Mouse (Mus musculus) midbrain, embryonic 16.5 days (tissue): ENCODE measurements around the gene Sipa1l3. TPM values are rescaled to one million over a fixed set of nuclear protein-coding genes. Genes with fewer than 3 reads are reported as not detected.

ENCODE experiments used
- ATAC-seq: fragments of 200-750 bp; cut with Nextera tagmentation; 2 replicates; pipeline ENCODE4 v1.8.0; 2017; ENCODE audit warnings: moderate TSS enrichment
- H3K27ac ChIP-seq: fragments of 300-500 bp; sonication (generic); 2 replicates; pipeline ENCODE4 v1.5.1; 2014; ENCODE audit warnings: mild to moderate bottlenecking, low read length, mixed read lengths
- H3K27me3 ChIP-seq: fragments of 300-500 bp; sonication (generic); 2 replicates; pipeline ENCODE4 v1.6.1; 2014; ENCODE audit warnings: low read depth, low read length, mixed read lengths; ENCODE audit not compliant: control insufficient read depth, insufficient read depth
- H3K36me3 ChIP-seq: fragments of 300-500 bp; sonication (generic); 2 replicates; pipeline ENCODE4 v1.6.1; 2014; ENCODE audit warnings: mild to moderate bottlenecking, low read length, moderate library complexity, mixed read lengths; ENCODE audit not compliant: control insufficient read depth, insufficient read depth
- H3K4me1 ChIP-seq: fragments of 300-500 bp; sonication (generic); 2 replicates; pipeline ENCODE4 v1.6.1; 2014; ENCODE audit warnings: mild to moderate bottlenecking, low read length, mixed read lengths; ENCODE audit not compliant: control insufficient read depth, insufficient read depth
- H3K4me2 ChIP-seq: fragments of 300-500 bp; sonication (generic); 2 replicates; pipeline ENCODE4 v1.6.1; 2014; ENCODE audit warnings: mild to moderate bottlenecking, low read length, mixed read lengths
- H3K4me3 ChIP-seq: fragments of 300-500 bp; sonication (generic); 2 replicates; pipeline ENCODE4 v1.5.1; 2014; ENCODE audit warnings: low read depth, mild to moderate bottlenecking, low read length, moderate library complexity, mixed read lengths
- H3K9ac ChIP-seq: fragments of 300-500 bp; sonication (generic); 2 replicates; pipeline ENCODE4 v1.6.1; 2014; ENCODE audit warnings: low read depth, low read length, mixed read lengths
- H3K9me3 ChIP-seq: fragments of 300-500 bp; sonication (generic); replicated peaks from 2 replicates; pipeline ENCODE4 v1.6.1; 2014; ENCODE audit warnings: mild to moderate bottlenecking, low read length, mixed read lengths; ENCODE audit not compliant: control insufficient read depth, poor library complexity, severe bottlenecking
- WGBS: fragments of 180-500 bp; shearing (Covaris S2); extraction: QIAGEN DNeasy Blood & Tissue Kit; methylation state at CpG from one replicate; pipeline ENCODE4 v1.1.7; 2014; 5-methylcytosine and 5-hydroxymethylcytosine counted together
- polyA plus RNA-seq: library from polyadenylated mRNA; unstranded; fragments of >200 nt; fragmentation: Nextera tagmentation; extraction: Ambion mirVana; gene quantifications from 2 replicates; pipeline ENCODE4 v1.2.1, GENCODE M21; 2015

Sipa1l3 gene
- polyA plus RNA-seq, 1 experiment from 2014 or later, result 17.3 TPM

DNA sequence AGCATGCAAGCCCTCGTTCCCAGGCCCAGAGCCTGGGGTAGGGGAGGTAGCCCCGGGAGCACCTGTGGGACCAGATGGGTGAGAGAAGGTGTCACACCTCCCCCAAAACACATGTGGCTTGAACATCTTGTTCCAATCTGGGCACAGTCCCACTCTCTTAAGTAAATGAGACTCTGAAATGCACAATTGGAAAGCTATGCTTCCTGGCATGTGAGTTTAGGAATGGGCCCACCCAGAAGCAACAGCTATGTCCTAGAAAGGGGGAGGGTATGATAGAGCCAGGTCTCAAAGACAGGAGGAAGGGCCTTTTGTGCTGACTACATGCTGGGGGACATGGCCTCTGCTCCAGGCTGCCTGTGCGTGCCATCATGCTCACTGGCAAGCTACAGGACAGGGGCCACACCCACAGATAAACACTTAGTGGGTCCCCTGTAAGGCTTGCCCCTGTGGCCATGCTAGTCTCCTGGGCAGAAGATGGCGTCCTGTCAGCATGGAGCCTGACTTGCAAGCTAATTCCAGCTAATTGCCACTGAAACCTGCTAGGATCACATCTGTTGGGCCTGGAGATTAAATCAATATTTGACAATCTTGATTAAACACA is 107.1 kb downstream of the Sipa1l3 start:
- Histone ChIP-seq H3K9ac (no peak overlapping the region), H3K27me3 (no peaks in the 10 kb centered on the region), H3K9me3 (no peaks in the 10 kb centered on the region), H3K4me3 (no peak overlapping the region), H3K4me1 (no peaks in the 10 kb centered on the region), H3K27ac (0 out of 2 replicates have a peak overlapping the region, but pooled peaks have one; percentile 19), H3K4me2 (no peak overlapping the region), H3K36me3 (no peaks in the 10 kb centered on the region)
- WGBS, result 45% methylated on average over 4 of the region's 4 CpGs
- ATAC-seq, result peak; percentile 26; the same call in 1 of the 2 replicates

DNA sequence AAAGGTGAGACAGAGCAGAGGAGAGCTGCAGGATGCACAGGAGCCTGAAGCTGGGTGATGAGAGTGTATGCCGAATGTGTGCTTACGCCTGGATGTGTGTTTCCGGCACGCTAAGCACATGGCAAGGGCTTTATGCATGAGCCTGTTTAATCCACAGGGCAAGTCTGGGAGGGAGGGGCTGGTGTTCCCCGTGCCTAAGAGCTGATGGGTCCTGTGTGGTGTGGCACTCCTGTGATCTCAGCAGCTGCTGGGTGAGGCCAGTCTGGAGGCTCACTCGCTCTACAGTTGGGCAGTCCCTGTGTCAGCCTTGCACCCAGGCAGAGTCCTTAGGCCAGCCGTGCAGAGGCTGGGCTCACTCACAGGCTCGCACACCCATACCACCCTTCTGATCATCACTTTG is 108.0 kb downstream of the Sipa1l3 start:
- no peak overlapping the region for H3K4me3 ChIP-seq
- H3K4me1 ChIP-seq, result no peaks in the 10 kb centered on the region
- H3K9me3 ChIP-seq, result no peaks in the 10 kb centered on the region
- H3K27ac ChIP-seq, result no peak overlapping the region
- no peaks in the 10 kb centered on the region for H3K36me3 ChIP-seq
- ATAC-seq, result no peak
- no peaks in the 10 kb centered on the region for H3K27me3 ChIP-seq
- H3K4me2 ChIP-seq, result no peak overlapping the region
- WGBS, result 81% methylated on average over 8 of the region's 8 CpGs
- no peak overlapping the region for H3K9ac ChIP-seq

GRCm38 (mm10) chr7:29406855-29407254 is 111.6 kb downstream of the Sipa1l3 start:
- no peak for ATAC-seq
- Histone ChIP-seq H3K36me3 (no peaks in the 10 kb centered on the region), H3K4me2 (no peak overlapping the region), H3K27ac (no peak overlapping the region), H3K9me3 (no peaks in the 10 kb centered on the region), H3K4me3 (no peak overlapping the region), H3K27me3 (no peaks in the 10 kb centered on the region), H3K9ac (no peak overlapping the region), H3K4me1 (no peaks in the 10 kb centered on the region)
- WGBS, result 88% methylated on average over 4 of the region's 4 CpGs

GRCm38 (mm10) chr7:29404126-29404525 is 114.3 kb downstream of the Sipa1l3 start:
- no peak overlapping the region for H3K4me3 ChIP-seq
- 95% methylated on average over 2 of the region's 2 CpGs for WGBS
- no peak for ATAC-seq
- no peaks in the 10 kb centered on the region for H3K4me1 ChIP-seq
- H3K27me3 ChIP-seq, result no peaks in the 10 kb centered on the region
- H3K36me3 ChIP-seq, result peaks cover 18% of the 10 kb centered on the region
- no peak overlapping the region for H3K9ac ChIP-seq
- no peaks in the 10 kb centered on the region for H3K9me3 ChIP-seq
- H3K4me2 ChIP-seq, result no peak overlapping the region
- H3K27ac ChIP-seq, result no peak overlapping the region

DNA sequence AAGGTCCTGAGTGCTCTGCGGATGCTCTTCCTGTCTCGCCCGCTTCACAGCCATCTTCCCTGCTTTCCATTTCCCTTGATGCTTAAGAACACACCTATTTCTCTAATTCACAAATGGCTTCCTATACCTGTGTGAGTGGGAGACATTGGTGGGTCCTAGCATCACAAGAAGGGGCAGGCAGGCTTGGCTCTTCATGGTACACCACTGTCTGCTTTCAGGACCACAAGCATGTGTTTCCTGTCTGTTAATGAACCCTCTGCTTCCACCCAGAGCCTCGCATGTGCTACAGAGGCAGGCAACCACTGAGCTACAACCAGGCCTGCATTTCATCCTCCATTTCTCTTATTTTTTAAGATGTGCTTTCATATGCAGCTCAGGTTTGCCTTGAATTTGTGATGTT is 116.4 kb downstream of the Sipa1l3 start:
- WGBS, result 95% methylated on average over 4 of the region's 4 CpGs
- no peak overlapping the region for H3K9ac ChIP-seq
- no peak for ATAC-seq
- H3K27me3 ChIP-seq, result no peaks in the 10 kb centered on the region
- no peak overlapping the region for H3K27ac ChIP-seq
- H3K4me2 ChIP-seq, result no peak overlapping the region
- H3K4me3 ChIP-seq, result no peak overlapping the region
- H3K9me3 ChIP-seq, result no peaks in the 10 kb centered on the region
- H3K4me1 ChIP-seq, result no peaks in the 10 kb centered on the region
- H3K36me3 ChIP-seq, result peaks cover 19% of the 10 kb centered on the region

DNA sequence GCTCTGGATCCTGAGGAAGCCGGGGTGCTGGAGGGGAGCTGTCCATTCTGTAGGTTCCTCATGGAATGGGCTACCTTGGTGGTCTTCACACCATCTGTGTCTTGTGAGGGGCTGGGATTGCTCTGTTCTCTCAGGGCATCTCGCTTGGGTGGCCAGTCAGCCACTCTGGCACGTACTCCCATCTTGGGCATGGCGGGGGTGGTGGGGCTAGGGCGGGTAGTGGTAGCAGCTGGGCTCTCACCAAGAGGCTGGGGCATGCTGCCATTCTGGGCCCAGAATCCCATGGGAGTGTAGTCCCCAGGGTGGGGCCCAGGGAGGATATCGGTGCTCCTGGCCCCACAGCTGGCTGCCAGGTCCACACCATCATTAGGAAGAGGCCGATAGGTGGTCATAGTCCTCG is 118.0 kb downstream of the Sipa1l3 start:
- 94% methylated on average over 7 of the region's 8 CpGs for WGBS
- Histone ChIP-seq H3K4me2 (no peak overlapping the region), H3K4me1 (no peaks in the 10 kb centered on the region), H3K9ac (no peak overlapping the region), H3K4me3 (no peak overlapping the region), H3K27me3 (no peaks in the 10 kb centered on the region), H3K9me3 (no peaks in the 10 kb centered on the region), H3K36me3 (peaks cover 25% of the 10 kb centered on the region), H3K27ac (no peak overlapping the region)
- no peak for ATAC-seq

GRCm38 (mm10) chr7:29399056-29399455 is 119.4 kb downstream of the Sipa1l3 start:
- ATAC-seq, result no peak
- no peaks in the 10 kb centered on the region for H3K27me3 ChIP-seq
- H3K9me3 ChIP-seq, result no peaks in the 10 kb centered on the region
- H3K9ac ChIP-seq, result no peak overlapping the region
- H3K4me1 ChIP-seq, result no peaks in the 10 kb centered on the region
- no peak overlapping the region for H3K4me3 ChIP-seq
- H3K27ac ChIP-seq, result no peak overlapping the region
- H3K36me3 ChIP-seq, result peaks cover 32% of the 10 kb centered on the region
- no peak overlapping the region for H3K4me2 ChIP-seq
- 90% methylated on average over 9 of the region's 9 CpGs for WGBS

- Histone ChIP-seq H3K4me3 (no peak overlapping the region), H3K9me3 (no peaks in the 10 kb centered on the region), H3K9ac (no peak overlapping the region), H3K36me3 (peaks cover 35% of the 10 kb centered on the region), H3K4me1 (no peaks in the 10 kb centered on the region), H3K27me3 (no peaks in the 10 kb centered on the region), H3K27ac (no peak overlapping the region), H3K4me2 (no peak overlapping the region)
- 59% methylated on average over 3 of the region's 3 CpGs for WGBS
- ATAC-seq, result no peak
These were observed 121.0 kb downstream of the Sipa1l3 start for GRCm38 (mm10) chr7:29397486-29397885.

GRCm38 (mm10) chr7:29396943-29397340 is 121.5 kb downstream of the Sipa1l3 start:
- Histone ChIP-seq H3K36me3 (peaks cover 35% of the 10 kb centered on the region), H3K9me3 (no peaks in the 10 kb centered on the region), H3K27me3 (no peaks in the 10 kb centered on the region), H3K27ac (no peak overlapping the region), H3K9ac (no peak overlapping the region), H3K4me3 (no peak overlapping the region), H3K4me2 (no peak overlapping the region), H3K4me1 (no peaks in the 10 kb centered on the region)
- no peak for ATAC-seq
- WGBS, result 93% methylated on average over 16 of the region's 16 CpGs
